Mouse (Mus musculus): ENCODE data around the gene Dgkq. TPM values are rescaled to one million over a fixed set of nuclear protein-coding genes. Genes with fewer than 3 reads are reported as not detected.

Gene Dgkq
- 10 to 100 TPM; 40.5 to 57.7 TPM for total RNA-seq (2021)

DNA sequence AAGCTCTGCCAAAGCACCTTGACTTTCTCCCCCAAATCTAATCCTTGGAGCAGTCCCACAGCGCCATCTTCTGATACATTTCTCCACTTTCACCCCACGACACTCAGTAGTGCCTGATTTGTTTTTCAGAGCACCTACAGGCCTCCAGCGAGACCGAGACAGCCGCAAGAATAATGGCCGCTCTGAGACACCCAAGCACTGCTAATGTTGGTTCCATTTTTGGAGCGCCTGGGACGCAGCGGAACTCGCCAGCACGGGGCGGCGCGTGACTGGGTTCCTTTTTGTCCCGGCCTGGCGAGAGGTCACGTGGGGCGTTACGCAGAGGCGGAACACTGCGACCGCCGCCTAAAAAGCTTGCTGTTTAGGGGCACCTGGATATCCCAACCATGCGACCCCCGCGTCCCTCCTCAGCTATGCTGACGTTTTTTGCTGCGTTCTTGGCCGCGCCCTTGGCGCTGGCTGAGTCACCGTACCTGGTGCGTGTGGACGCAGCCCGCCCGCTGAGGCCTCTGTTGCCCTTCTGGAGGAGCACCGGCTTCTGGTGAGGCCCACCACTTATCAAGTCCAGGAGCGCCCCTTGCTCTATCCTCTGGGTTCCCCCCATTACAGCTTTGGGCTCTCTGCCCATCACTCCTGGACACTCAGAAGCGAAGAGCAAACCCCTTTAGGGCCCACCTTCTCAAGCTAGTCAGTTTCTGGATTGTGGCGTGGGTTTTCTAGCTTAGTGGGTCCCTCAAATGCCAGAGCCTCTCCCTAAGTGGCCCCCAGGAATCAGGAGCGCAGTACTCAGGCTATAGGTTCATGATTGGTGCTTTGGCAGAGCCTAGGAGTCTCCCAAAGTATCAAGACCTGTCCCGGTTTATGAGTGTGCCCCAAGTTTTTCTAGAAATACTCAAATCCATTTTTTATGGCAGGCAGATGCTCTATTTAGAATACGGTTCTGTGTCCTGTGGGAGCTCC, at the start of gene Dgkq:
Gene Dgkq, minus strand, starts transcription at position 696 of the 960 bp plus-strand sequence.
- DNase-seq (ENCODE audit: low spot score in 2 of 2): peak; percentile 91 to 92
- intact Hi-C loops (cut with DNase I): loop anchor here (2.0 to 5.0 kb wide), 2 partner anchors 58 to 242 kb away; no protein-coding TSS in a partner anchor

DNA sequence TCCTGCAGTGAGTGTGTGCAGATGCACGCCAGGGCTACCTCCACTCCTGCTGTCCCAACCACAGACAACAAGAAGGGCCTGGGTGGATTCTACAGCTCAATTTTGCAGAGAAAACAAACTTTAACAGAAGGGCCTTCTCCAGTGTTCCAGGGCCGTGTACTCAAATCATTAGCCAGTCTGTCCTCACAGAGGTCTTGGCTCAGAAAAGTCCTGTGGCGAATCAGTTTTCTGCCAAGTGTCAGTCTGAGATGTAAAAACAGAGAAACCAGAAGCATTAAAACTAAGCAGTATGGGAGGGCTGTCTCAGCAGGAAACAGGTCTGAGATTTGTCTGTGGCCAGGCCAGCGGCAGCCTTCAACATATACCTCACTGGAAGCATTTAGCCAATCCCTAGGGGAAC, 48.6 kb upstream of the Dgkq start:
- intact Hi-C loops (cut with DNase I): no loop called here
- DNase-seq (ENCODE audit: low spot score in 2 of 2): peak in 1 of 2 experiments; percentile 3

DNA sequence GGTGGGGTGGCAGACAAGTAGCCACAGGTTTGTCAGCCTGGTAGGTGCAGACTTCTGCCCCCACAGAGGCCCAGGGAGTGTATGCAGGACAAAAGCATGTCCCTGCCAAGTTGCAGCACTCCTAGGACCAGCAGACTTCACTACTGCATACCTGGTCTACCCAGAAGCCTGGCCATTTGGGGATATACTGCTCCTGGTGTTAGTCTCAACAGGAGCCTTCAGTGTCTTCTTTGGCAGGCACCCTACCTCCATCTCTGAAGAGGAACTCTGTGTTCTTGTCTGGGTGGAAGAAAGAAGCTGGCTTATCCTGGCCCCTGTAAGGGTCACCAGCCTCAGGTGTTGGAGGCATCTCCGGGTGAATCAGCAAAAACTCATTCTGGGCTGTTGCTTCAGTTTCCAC, 46.5 kb upstream of the Dgkq start:
- DNase-seq (ENCODE audit: low spot score in 2 of 2): peak in 1 of 2 experiments; percentile 2
- intact Hi-C loops (cut with DNase I): no loop called here

DNA sequence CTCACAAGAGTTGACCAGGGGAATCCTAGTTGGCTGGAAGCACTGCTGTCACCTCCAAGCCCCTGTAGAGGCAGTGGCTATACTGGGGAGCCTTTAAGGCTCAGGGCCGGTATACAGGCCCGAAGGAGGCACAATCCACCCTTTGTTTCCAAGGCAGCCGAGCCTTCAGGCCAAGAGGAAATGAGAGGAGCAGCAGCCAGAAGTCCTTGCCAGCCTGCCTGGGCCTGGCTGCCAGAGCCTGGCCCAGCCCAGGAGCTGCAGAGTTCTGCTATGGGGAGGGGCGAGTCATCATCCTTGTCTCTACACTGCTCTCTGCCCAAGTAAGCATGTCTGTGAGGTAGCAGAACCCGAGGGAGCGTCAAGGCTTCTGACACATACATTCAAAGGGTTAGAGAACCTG, 44.7 kb upstream of the Dgkq start:
- intact Hi-C loops (cut with DNase I): no loop called here
- peak in 1 of 2 experiments; percentile 22 for DNase-seq (ENCODE audit: low spot score in 2 of 2)

DNA sequence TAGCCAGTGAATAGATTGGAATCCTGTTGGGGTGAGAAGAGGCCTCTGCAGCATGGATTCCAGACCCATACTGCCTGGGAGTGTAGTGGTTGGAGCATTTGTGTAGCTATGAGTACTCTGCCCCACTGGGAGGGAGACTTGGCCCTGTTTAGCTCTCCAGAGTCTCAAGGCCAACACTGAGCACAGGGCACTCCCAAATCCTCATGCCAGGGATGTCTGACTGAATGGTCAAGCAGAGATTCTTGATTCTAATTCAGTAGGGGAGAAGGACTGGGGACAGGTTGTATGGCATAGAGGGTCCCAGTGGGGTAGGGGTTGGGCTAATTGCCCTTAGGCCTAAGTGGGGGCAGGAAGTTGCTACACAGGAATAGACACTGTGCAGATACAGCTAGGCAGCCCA, 44.2 kb upstream of the Dgkq start:
- intact Hi-C loops (cut with DNase I): no loop called here
- DNase-seq (ENCODE audit: low spot score in 2 of 2): peak in 1 of 2 experiments; percentile 2

DNA sequence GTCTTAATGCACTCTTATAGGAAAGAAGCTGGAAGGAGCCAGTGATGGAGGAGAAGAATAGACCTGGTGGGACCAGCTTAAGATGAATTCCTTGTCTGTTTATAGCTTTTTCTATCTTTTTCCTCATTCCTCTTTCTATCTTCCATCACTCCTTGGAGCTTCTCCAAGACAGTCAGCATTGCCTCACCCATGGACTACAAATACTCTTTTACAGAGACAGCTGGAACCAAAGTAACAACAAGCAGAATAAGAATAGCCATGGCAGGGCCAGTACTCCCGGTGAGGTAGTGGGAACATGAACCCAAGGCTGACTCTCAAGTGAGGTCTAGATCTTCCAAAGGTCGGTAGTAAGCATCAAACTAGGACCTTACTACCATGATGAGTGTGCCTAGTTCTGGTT, 43.6 kb upstream of the Dgkq start:
- intact Hi-C loops (cut with DNase I): no loop called here
- peak in 1 of 2 experiments; percentile 0 for DNase-seq (ENCODE audit: low spot score in 2 of 2)

DNA sequence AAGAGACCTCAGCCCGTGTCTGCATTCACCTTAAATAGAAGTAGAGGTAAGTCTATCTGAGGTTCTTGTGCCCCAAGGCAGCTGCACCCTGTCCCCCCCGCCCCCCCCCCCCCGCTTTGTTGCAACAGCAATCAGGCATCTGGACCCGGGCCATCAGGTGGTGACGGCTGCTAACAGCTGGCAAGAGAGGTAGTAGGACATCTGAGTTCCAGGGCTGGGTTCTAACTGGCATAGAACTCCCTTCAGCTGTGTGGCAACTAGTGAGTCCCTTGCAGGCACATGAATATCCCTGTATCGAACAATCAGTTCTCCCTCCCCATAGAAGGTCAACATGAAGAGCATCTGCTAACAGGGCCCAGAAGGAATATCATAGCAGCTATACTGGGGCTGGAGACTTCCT, 42.5 kb upstream of the Dgkq start:
- intact Hi-C loops (cut with DNase I): no loop called here
- DNase-seq (ENCODE audit: low spot score in 2 of 2): no peak

DNA sequence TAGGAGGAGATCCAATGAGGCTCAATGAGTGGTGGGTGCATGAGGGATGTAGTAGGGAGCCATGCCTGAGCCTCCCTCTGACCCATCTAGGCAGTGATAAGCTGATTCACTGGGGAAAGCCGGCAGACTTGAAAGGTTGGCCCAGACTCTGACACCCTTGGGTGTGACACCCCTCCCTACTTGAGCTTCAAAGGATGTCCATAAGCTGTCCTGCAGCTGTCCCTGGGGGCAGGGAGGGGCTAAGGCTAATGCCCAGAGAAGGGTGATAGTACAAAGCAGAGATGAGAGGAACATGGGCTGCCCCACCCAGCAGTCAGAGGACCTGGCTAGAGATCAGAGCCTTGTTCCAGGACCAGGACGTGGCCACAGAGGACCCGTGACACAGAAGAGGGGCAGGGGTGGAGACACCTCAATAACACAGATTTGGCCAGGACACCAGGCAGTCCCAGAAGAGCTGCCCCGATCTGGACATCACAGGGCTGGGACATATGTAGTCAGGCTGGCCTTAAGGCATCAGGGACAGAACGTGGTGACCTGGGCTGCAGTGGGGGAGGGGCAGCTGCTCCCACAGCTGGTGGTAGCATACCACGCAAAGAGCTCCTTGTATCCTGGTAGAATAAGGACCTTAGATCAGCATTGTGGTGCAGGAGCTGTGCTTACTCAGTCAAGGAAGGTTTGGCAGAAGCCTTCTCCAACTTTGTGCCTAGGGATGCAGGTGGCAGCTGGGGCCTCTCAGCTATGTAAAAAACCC, 39.7 kb upstream of the Dgkq start:
- DNase-seq (ENCODE audit: low spot score in 2 of 2): no peak
- intact Hi-C loops (cut with DNase I): no loop called here

DNA sequence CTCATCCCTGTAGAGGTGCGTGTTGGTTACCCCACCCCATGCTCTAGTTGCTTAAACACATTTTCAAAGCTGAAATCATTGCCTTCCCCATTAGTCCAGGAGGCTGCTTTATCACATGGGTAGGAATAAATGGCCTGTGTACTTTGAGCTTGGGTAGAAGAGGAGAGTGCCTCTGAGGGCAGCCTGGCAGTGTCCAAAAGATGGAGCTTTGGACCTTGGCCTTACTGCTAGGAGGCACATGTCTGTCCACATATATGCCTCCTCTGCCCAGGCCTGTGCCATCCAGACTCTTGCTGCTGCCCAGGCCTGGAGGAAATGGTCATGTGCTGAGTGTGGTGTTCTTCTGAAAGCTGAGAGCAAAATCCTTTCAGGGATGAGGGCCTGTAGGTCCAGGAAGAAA, 38.9 kb upstream of the Dgkq start:
- no peak for DNase-seq (ENCODE audit: low spot score in 2 of 2)
- intact Hi-C loops (cut with DNase I): no loop called here

DNA sequence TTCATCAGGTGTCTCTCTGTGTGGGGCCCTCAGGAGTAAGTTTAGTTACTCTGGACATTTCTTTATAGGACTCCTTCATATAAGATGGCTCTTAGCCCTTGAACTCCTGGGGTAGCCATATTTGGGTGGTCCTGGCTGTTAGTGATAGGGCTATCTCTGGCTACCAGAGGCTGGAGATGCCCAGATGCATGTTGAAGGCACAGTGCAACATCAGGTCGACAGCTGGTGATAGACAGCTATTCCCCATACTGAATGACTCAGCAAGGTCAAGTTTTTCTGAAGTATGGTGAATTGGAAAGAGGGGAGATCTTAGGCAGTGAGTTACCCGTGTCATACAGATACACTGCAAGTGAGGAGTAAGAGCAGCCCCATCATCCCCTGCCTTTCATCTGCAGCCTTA, 38.3 kb upstream of the Dgkq start:
- intact Hi-C loops (cut with DNase I): no loop called here
- DNase-seq (ENCODE audit: low spot score in 2 of 2): no peak

DNA sequence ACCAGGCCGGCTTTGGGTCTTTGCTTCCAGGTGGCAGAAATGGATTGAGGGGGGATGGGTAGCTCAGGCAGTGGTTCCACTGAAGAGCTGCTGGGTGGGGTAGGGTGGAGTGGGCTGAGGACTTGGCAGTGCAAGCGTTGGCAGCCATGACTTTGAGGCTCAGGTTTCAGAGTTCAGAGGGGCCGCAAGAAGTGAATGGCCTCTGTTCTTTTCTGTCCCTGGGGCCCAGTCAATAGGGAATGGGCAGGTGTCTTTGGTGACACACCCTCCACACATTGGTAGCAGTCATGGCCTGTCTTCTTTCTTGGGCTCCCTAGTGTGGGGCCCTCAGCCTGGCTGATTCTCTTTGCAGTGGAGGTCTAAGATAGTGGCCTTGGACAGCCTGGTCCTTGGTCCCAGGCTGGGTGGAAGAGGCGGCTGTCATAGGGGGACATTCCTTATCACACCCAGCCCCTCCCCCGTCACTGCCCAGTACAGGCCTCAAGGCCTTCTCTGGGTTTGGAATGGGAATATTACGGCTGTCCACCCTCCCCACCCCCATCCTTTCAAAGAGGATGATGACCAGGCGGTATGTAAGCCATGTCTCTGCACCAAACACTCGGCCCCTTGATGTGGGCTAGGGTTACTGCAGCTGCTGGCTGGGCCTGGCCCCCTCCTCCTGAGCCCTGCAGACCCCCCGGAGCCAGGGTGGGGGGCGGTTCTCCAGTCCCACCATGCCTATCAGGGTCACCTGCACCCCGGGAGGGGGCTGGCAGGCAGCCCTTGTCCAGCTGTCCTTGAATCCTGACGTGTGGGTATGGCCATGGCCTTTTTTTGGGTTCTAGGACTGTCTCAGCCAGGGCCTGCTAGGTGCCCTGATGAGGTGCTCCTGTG, 34.5 kb upstream of the Dgkq start:
- DNase-seq (ENCODE audit: low spot score in 2 of 2): no peak
- intact Hi-C loops (cut with DNase I): no loop called here

DNA sequence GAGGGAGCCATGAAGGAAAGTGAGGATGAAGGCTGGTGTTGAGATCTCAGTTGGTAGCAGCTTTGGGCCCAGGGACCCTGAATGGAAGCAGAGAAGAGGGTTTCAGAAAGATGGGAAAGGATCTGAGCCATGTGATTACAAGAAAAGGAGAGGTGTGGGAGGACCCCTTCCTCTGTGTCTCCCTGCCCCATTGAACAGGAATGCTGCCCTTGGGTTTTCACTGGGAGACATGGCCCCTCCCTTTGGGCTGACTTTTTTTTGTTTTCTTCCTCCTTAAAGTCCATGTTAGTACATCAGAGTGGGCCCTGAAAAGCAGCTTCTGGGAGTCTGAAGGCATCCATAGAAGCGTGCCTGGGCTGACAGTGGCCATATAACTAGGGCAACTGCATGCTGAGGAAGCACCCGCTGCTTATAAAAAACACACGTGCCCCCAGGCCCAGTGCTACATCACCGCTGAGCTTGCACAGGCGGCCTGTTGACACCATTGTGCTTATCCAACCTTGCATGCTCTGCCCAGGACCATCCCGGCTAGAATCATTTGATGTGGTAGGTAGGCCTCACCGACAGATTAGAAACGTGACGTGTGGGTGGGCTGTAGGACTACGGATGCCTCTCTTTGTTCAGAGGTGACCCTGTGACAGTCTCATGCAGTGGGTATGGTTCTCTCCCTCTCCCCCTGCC, 32.0 kb upstream of the Dgkq start:
- no peak for DNase-seq (ENCODE audit: low spot score in 2 of 2)
- intact Hi-C loops (cut with DNase I): no loop called here

DNA sequence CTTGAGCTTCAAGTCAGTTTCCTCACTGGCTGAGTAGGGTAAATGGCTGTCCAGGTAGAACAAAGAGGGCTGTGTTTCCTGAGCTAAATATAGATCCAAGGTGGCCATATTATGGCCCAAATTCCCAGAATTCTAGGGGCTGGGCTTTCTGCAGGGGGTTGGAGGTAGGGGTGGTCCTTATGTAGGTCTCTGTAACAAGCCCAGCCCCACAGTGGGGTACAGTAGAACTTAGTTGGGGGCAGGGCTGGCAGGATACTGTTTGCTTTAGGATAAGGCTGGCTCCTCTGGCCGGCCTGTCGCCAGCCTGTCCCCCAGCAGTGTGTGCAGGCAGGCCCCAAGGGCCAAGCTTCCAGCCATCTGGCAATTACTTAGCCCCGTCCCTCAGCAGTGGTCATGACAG, 30.9 kb upstream of the Dgkq start:
- DNase-seq (ENCODE audit: low spot score in 2 of 2): no peak
- intact Hi-C loops (cut with DNase I): no loop called here

DNA sequence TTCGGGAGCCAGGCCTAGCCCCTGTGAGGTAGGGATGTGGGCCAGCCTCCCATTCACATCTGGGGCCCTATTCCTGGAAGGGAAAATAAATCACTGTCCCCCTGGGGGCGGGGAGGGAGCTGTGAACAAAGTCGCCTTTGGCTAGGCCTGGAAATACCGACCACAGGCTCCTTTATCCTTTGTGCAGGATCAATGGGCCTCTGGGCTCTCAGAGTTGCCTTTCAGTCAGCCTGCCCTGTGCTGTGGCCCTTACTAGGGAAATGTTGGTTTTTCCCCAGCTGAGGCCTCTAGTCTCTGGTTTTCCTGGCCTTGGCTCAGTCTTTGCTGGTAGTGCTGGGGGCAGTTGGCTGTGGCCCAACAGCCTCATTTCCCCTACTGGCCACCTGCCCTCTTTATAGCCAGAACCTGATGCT, 27.9 kb upstream of the Dgkq start:
- intact Hi-C loops (cut with DNase I): no loop called here
- peak; percentile 23 to 31 for DNase-seq (ENCODE audit: low spot score in 2 of 2)

DNA sequence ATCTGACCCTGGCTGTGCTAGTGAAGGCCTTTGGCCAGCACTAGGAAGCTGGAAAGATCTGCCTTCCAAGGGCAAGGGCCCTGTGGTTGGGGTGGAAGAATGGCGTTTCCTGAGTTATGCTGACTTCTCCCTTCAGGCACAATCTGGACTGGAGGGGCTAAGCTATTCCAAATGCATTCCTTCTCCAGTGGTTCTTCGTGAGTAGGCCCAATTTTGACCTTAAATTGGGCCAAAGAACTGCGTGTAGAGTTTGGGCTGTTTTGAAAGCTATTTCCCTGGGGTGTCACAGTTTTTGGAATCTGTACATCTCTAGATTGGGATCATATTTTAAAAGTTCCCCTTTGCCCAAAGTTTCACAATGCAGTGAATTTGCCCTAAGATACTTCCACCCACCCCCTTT, 27.1 kb upstream of the Dgkq start:
- intact Hi-C loops (cut with DNase I): no loop called here
- DNase-seq (ENCODE audit: low spot score in 2 of 2): no peak

DNA sequence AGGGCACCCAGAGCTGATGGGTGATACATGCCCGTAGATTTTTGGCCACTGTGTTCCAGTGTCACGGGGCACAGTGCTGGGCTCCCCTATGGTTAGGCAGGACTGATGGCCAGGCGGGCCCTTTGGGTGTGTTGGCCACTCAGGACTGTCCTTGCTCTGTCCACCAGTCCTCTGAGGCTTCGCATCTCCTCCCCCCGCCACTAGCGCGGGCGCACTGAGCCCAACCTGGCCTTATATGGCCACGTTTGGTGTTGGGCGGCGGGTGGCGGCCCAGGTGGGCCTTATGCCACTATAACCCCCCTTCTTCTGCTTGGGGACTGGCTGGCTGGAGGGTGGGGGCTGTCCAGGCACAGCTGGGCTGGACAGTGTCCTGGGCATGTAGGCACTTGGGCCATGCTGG, 26.4 kb upstream of the Dgkq start:
- intact Hi-C loops (cut with DNase I): no loop called here
- no peak for DNase-seq (ENCODE audit: low spot score in 2 of 2)

DNA sequence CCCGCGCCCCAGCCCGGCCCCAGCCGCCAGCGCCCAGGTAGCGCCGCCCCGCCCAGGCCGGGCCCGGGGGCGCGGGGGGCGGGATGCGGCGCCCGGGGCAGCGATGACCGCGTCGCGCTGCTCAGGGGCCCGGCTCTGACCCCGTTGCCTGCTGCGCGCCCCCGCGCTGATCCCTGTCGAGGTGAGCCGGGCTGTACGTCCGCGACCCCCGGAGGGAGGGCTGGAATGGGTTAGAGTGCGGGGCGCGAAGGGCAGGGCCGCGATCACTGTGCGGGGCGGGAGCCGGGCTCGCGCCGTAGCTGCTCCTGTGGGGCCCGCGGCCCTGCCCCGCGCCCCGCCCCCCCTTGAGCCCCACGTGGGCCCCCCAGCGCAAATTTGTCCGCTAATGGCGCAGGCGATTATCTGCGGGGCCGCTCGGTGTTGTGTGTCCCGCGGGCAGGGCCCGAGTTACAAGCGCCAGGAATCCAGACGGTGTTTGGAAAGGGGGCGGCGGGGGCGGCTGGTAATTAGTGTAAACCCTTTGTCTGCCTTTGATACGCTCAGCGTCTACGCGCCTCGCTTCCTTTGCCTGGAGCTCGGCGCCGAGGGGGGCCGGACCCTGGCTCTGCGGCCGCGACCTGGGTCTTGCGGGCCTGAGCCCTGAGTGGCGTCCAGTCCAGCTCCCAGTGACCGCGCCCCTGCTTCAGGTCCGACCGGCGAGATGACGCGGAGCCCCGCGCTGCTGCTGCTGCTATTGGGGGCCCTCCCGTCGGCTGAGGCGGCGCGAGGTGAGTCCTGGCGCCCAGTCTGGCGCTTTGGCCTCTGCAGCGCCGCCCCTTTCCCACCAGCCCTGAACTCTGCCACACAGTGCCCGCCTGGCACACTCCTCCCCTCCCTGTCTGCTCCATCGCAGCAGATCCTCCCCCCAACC, 25.1 kb upstream of the Dgkq start:
- intact Hi-C loops (cut with DNase I): no loop called here
- DNase-seq (ENCODE audit: low spot score in 2 of 2): no peak

DNA sequence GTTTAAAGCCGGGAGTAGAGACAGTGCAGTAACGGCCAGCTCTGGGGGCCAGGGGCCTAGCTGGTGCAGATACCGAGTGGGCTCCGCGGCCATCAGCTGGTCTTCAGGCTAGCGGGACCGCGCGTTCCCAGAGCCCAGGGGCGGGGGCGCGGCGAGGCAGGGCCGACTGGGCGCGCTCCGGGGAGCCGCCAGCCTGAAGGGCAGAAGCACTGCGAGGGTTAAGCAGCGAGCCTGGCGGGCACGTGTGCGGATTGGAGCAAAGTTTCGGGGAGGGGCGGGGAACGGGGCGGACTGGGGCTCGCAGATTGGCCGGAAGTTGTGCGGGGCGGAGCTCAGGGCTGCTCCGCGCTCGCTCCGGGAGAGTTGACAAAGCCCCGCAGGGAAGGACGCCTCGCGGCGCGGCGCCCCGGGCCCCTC, 24.4 kb upstream of the Dgkq start:
- DNase-seq (ENCODE audit: low spot score in 2 of 2): peak; percentile 57 to 61
- intact Hi-C loops (cut with DNase I): loop anchor here (2.0 kb wide), 1 partner anchor 33 kb away; no protein-coding TSS in a partner anchor

All from left cerebral cortex, postnatal 36 days (tissue).